Mouse (Mus musculus): ENCODE data around the gene Gjb3. TPM values are rescaled to one million over a fixed set of nuclear protein-coding genes. Genes with fewer than 3 reads are reported as not detected.

Gjb3 gene
- total and polyA plus RNA-seq, 3 experiments = not detected

DNA sequence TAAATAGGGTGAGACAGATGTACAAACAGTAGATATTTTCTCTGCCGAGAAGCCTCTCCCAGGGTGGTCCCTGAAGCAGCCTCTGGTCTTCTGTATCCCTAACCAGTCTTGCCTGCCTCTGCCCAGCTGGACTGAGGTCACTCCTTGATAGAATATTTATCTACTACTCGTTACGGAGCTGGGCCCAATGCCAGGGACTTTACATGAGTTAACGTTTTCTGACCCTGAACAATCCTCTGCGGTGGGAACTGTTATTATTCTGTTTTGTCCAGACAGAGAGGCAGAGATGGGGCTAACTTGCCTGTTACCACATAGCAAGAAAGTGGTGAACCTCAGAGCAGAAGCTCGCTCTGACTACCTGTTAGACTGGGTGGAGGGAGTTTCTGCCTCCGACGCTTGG is 42.8 kb upstream of the Gjb3 start:
- no peak for DNase-seq (ENCODE audit: low read depth, low spot score)
- H3K79me2 ChIP-seq (ENCODE audit: control insufficient read depth, insufficient read depth, low read length, poor library complexity) = no peaks in the 10 kb centered on the region
- no peaks in the 10 kb centered on the region for H3K9me3 ChIP-seq (replicated peaks; ENCODE audit: insufficient read depth, low read length)

DNA sequence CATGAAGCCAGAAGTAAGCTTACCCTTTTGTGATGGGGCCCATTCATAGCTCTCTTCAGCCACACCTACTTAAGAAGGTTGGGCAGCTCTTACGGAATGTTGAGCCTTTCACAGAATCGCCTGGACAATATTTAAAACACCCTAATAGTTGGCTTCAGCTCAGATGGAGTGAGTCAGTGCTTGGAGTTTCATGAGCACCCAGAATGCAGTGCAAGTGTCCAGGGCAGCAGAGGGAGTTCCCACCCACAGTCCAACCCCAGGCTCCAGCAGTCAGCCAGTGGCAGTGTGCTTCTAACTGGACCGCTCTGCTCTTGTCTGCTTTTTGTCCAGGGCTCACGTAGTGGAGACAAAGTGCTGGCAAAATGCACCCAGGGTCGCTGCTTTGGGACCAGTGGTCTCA is 40.9 kb upstream of the Gjb3 start:
- H3K79me2 ChIP-seq (ENCODE audit: control insufficient read depth, insufficient read depth, low read length, poor library complexity) = no peaks in the 10 kb centered on the region
- no peaks in the 10 kb centered on the region for H3K36me3 ChIP-seq (ENCODE audit: control insufficient read depth in 1 of 2, insufficient read depth in 2 of 2, low read length in 2 of 2)
- no peak overlapping the region for H3K4me3 ChIP-seq (ENCODE audit: control insufficient read depth in 1 of 2, insufficient read depth in 1 of 2, low read depth in 2 of 2, low read length in 2 of 2)
- TF ChIP-seq MXI1 (IDR thresholded peaks at IDR 0.05; ENCODE audit: low read depth, low read length) = no peak
- TF ChIP-seq MAFK (IDR thresholded peaks at IDR 0.05; ENCODE audit: borderline replicate concordance, low read depth, low read length) = no peak
- no peak for TF ChIP-seq NRF1 (IDR thresholded peaks at IDR 0.05; ENCODE audit: insufficient read depth, low read depth, low read length, poor library complexity, severe bottlenecking)
- TF ChIP-seq MAZ (IDR thresholded peaks at IDR 0.05; ENCODE audit: low read depth, low read length) = no peak
- TF ChIP-seq CHD1 (IDR thresholded peaks at IDR 0.05; ENCODE audit: low read depth, low read length) = no peak
- no peak for TF ChIP-seq RCOR1 (IDR thresholded peaks at IDR 0.05; ENCODE audit: low read depth, low read length)
- TF ChIP-seq MAX (IDR thresholded peaks at IDR 0.05; ENCODE audit: low read length) = no peak
- TF ChIP-seq USF2 (IDR thresholded peaks at IDR 0.05; ENCODE audit: borderline replicate concordance in 1 of 2, insufficient read depth in 1 of 2, low read depth in 1 of 2, low read length in 2 of 2) = no peak
- no peak for TF ChIP-seq ZC3H11A (IDR thresholded peaks at IDR 0.05; ENCODE audit: low read depth, low read length)
- no peak for TF ChIP-seq CTCF (IDR thresholded peaks at IDR 0.05 in 2 of 3, conservative IDR thresholded peaks at IDR 0.05 in 1 of 3; ENCODE audit: control insufficient read depth in 1 of 3, insufficient read depth in 1 of 3, low read depth in 2 of 3, low read length in 3 of 3, poor library complexity in 1 of 3, severe bottlenecking in 1 of 3)
- TF ChIP-seq EP300 (IDR thresholded peaks at IDR 0.05; ENCODE audit: low read depth in 1 of 2, low read length in 2 of 2) = no peak
- no peak for TF ChIP-seq GABPA (IDR thresholded peaks at IDR 0.05; ENCODE audit: low read depth, low read length)
- TF ChIP-seq UBTF (IDR thresholded peaks at IDR 0.05; ENCODE audit: borderline replicate concordance, insufficient read depth, low read depth, low read length) = no peak
- no peaks in the 10 kb centered on the region for H3K4me1 ChIP-seq (ENCODE audit: control insufficient read depth in 1 of 2, insufficient read depth in 2 of 2, low read length in 2 of 2)
- no peak overlapping the region for H3K27ac ChIP-seq (ENCODE audit: control insufficient read depth, low read depth, low read length)
- H3K9me3 ChIP-seq (replicated peaks; ENCODE audit: insufficient read depth, low read length) = no peaks in the 10 kb centered on the region
- no peaks in the 10 kb centered on the region for H3K27me3 ChIP-seq (ENCODE audit: control insufficient read depth in 1 of 2, insufficient read depth in 2 of 2, low read length in 2 of 2)
- H3K9ac ChIP-seq (ENCODE audit: control insufficient read depth, low read depth, low read length, poor library complexity, severe bottlenecking) = no peak overlapping the region
- no peak for DNase-seq (ENCODE audit: low read depth, low spot score)

More for the DNA sequence above, 42.8 kb upstream of the Gjb3 start:
- H3K27ac ChIP-seq (ENCODE audit: control insufficient read depth, low read depth, low read length) = no peak overlapping the region
- no peak overlapping the region for H3K9ac ChIP-seq (ENCODE audit: control insufficient read depth, low read depth, low read length, poor library complexity, severe bottlenecking)
- no peak overlapping the region for H3K4me3 ChIP-seq (ENCODE audit: control insufficient read depth in 1 of 2, insufficient read depth in 1 of 2, low read depth in 2 of 2, low read length in 2 of 2)
- H3K36me3 ChIP-seq (ENCODE audit: control insufficient read depth in 1 of 2, insufficient read depth in 2 of 2, low read length in 2 of 2) = no peaks in the 10 kb centered on the region
- H3K4me1 ChIP-seq (ENCODE audit: control insufficient read depth in 1 of 2, insufficient read depth in 2 of 2, low read length in 2 of 2) = no peaks in the 10 kb centered on the region
- H3K27me3 ChIP-seq (ENCODE audit: control insufficient read depth in 1 of 2, insufficient read depth in 2 of 2, low read length in 2 of 2) = no peaks in the 10 kb centered on the region
- TF ChIP-seq MYC (IDR thresholded peaks at IDR 0.05; ENCODE audit: low read depth, low read length) (no peak), E2F4 (IDR thresholded peaks at IDR 0.05; ENCODE audit: borderline replicate concordance, low read depth, low read length) (no peak), NRF1 (IDR thresholded peaks at IDR 0.05; ENCODE audit: insufficient read depth, low read depth, low read length, poor library complexity, severe bottlenecking) (no peak), UBTF (IDR thresholded peaks at IDR 0.05; ENCODE audit: borderline replicate concordance, insufficient read depth, low read depth, low read length) (no peak), CTCF (IDR thresholded peaks at IDR 0.05 in 2 of 3, conservative IDR thresholded peaks at IDR 0.05 in 1 of 3; ENCODE audit: control insufficient read depth in 1 of 3, insufficient read depth in 1 of 3, low read depth in 2 of 3, low read length in 3 of 3, poor library complexity in 1 of 3, severe bottlenecking in 1 of 3) (no peak), ZKSCAN1 (IDR thresholded peaks at IDR 0.05; ENCODE audit: low read depth, low read length) (no peak), CHD1 (IDR thresholded peaks at IDR 0.05; ENCODE audit: low read depth, low read length) (no peak), CHD2 (IDR thresholded peaks at IDR 0.05; ENCODE audit: low read length) (no peak), KAT2A (conservative IDR thresholded peaks at IDR 0.05; ENCODE audit: low read depth, low read length) (no peak), NELFE (IDR thresholded peaks at IDR 0.05; ENCODE audit: low read depth, low read length) (no peak), USF1 (IDR thresholded peaks at IDR 0.05; ENCODE audit: low read depth, low read length) (no peak), MAX (IDR thresholded peaks at IDR 0.05; ENCODE audit: low read length) (no peak), RCOR1 (IDR thresholded peaks at IDR 0.05; ENCODE audit: low read depth, low read length) (no peak), TBP (IDR thresholded peaks at IDR 0.05; ENCODE audit: low read depth, low read length) (no peak), MAZ (IDR thresholded peaks at IDR 0.05; ENCODE audit: low read depth, low read length) (no peak), GATA1 (IDR thresholded peaks at IDR 0.05; ENCODE audit: low read depth, low read length) (no peak), USF2 (IDR thresholded peaks at IDR 0.05; ENCODE audit: borderline replicate concordance in 1 of 2, insufficient read depth in 1 of 2, low read depth in 1 of 2, low read length in 2 of 2) (no peak)
